Mouse (Mus musculus) liver, embryonic 13.5 days (tissue): ENCODE measurements around the gene Gm6588. TPM values are rescaled to one million over a fixed set of nuclear protein-coding genes. Genes with fewer than 3 reads are reported as not detected.
A peak's percentile ranks its signal among the peaks of the same experiment; 100 is the strongest.

Experiments
- ATAC-seq: fragments of 200-750 bp; cut with Nextera tagmentation; 2 replicates; pipeline ENCODE4 v1.8.0; 2017; ENCODE audit warnings: low read depth, mild to moderate bottlenecking, moderate number of reproducible peaks, moderate library complexity
- DNase-seq: peaks from one replicate; pipeline ENCODE4 v3.0.0; 2022
- H3K27ac ChIP-seq: fragments of 300-500 bp; sonication (generic); 2 replicates; pipeline ENCODE4 v1.5.1; 2015; ENCODE audit warnings: moderate library complexity, mild to moderate bottlenecking, inconsistent platforms
- H3K27me3 ChIP-seq: fragments of 300-500 bp; sonication (generic); 2 replicates; pipeline ENCODE4 v1.6.1; 2015; ENCODE audit warnings: mild to moderate bottlenecking, inconsistent platforms
- H3K36me3 ChIP-seq: fragments of 300-500 bp; sonication (generic); 2 replicates; pipeline ENCODE4 v1.6.1; 2015; ENCODE audit warnings: mild to moderate bottlenecking, inconsistent platforms
- H3K4me1 ChIP-seq: fragments of 300-500 bp; sonication (generic); replicated peaks from 2 replicates; pipeline ENCODE4 v1.6.1; 2015; ENCODE audit warnings: inconsistent platforms
- H3K4me2 ChIP-seq: fragments of 300-500 bp; sonication (generic); 2 replicates; pipeline ENCODE4 v1.6.1; 2015; ENCODE audit warnings: inconsistent platforms, mild to moderate bottlenecking, moderate library complexity
- H3K4me3 ChIP-seq: fragments of 300-500 bp; sonication (generic); replicated peaks from 2 replicates; pipeline ENCODE4 v1.5.1; 2015; ENCODE audit warnings: mild to moderate bottlenecking, inconsistent platforms
- H3K9ac ChIP-seq: fragments of 300-500 bp; sonication (generic); 2 replicates; pipeline ENCODE4 v1.6.1; 2015; ENCODE audit warnings: mild to moderate bottlenecking, inconsistent platforms
- H3K9me3 ChIP-seq: fragments of 300-500 bp; sonication (generic); replicated peaks from 2 replicates; pipeline ENCODE4 v1.6.1; 2016; ENCODE audit warnings: inconsistent platforms
- WGBS: fragments of 180-500 bp; shearing (Covaris S2); methylation state at CpG from one replicate; pipeline ENCODE4 v1.1.7; 2015; ENCODE audit not compliant: insufficient replicate concordance; 5-methylcytosine and 5-hydroxymethylcytosine counted together
- polyA plus RNA-seq: library from polyadenylated mRNA; unstranded; fragments of >200 nt; fragmentation: Nextera tagmentation; extraction: Ambion mirVana; gene quantifications from 2 replicates; pipeline ENCODE4 v1.2.1, GENCODE M21; 2015

Gm6588 gene
- polyA plus RNA-seq, 1 experiment from 2014 or later: not detected

DNA sequence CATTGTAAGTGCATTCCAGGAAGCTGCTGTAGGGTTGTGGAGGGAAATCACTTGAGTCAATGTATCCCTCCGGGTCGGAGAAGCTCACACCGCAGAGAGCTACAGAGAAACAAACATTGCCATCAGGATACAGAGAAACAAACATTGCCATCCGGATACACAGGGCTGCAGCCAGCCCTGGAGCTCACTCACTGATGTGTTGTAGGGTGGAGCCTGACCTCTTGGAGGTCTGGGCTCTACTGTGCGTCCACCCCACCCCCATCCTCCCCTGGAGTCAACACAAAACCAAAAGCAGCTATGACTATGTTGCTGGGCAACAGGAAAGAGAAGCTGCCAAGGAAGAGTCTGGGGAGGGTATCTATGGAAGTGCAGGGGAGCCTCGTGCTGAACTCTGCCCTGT is 24.2 kb downstream of the Gm6588 start:
- H3K4me1 ChIP-seq: 0 out of 2 replicates have a peak, but pooled peaks cover 5% of the 10 kb centered on the region
- no peak overlapping the region for H3K9ac ChIP-seq
- H3K27me3 ChIP-seq: no peaks in the 10 kb centered on the region
- no peak overlapping the region for H3K4me2 ChIP-seq
- H3K36me3 ChIP-seq: no peaks in the 10 kb centered on the region
- H3K4me3 ChIP-seq: no peak overlapping the region
- WGBS: 27% methylated on average over 6 of the region's 6 CpGs
- ATAC-seq (no peak), DNase-seq (no peak)
- H3K27ac ChIP-seq: no peak overlapping the region
- H3K9me3 ChIP-seq: no peaks in the 10 kb centered on the region

DNA sequence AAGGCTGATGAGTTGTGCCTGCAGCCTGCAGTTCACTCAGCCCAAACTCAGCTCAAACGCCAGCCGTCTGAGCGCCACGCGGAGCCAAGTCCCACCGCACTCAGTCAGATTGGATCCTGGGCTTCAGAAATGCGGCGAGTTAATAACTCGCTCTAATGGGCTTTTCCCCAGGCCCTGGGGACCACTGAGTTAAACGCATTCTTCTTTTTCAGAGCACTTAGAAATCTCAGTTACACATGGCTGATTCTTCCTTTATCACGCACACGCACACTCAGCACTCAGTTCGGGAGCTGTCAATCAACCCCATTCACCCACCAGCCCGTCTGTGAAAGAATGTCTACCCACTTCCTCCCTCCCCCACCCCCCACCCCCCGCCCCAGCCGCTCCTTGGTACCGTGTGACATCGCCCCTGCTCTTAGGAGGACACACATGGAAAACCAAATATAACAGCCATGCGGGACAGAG is 32.8 kb downstream of the Gm6588 start:
- WGBS: 29% methylated on average over 19 of the region's 19 CpGs
- ATAC-seq: no peak
- Histone ChIP-seq H3K27ac (no peak overlapping the region), H3K4me1 (peaks cover 8% of the 10 kb centered on the region), H3K4me3 (no peak overlapping the region), H3K9ac (no peak overlapping the region), H3K4me2 (no peak overlapping the region), H3K9me3 (no peaks in the 10 kb centered on the region), H3K27me3 (peaks cover 21% of the 10 kb centered on the region), H3K36me3 (no peaks in the 10 kb centered on the region)
- DNase-seq: no peak

DNA sequence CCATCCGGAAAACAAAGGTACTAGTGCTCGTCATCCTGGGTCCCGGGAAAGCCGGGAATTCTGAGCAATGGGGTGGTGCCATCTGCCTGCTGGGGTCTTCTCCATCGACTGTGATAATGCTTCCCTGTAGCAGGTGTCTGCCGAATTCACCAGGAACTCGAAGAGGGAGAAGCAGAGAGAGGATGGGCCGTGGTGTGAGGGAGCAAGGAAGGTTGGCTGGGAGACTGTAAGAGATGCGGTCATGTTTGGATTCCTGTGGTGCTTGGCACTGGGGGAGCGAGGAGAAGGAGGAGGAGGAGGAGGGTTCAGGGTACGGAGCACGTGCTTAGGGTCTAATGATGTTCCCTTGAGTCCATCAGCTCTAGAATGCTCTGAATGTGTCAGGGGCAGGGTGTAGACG is 33.3 kb downstream of the Gm6588 start:
- ATAC-seq (no peak), DNase-seq (no peak)
- H3K36me3 ChIP-seq: no peaks in the 10 kb centered on the region
- no peak overlapping the region for H3K27ac ChIP-seq
- no peaks in the 10 kb centered on the region for H3K9me3 ChIP-seq
- H3K9ac ChIP-seq: no peak overlapping the region
- no peak overlapping the region for H3K4me3 ChIP-seq
- H3K4me2 ChIP-seq: no peak overlapping the region
- peaks cover 13% of the 10 kb centered on the region for H3K4me1 ChIP-seq
- 50% methylated on average over 13 of the region's 13 CpGs for WGBS
- peaks cover 21% of the 10 kb centered on the region for H3K27me3 ChIP-seq

DNA sequence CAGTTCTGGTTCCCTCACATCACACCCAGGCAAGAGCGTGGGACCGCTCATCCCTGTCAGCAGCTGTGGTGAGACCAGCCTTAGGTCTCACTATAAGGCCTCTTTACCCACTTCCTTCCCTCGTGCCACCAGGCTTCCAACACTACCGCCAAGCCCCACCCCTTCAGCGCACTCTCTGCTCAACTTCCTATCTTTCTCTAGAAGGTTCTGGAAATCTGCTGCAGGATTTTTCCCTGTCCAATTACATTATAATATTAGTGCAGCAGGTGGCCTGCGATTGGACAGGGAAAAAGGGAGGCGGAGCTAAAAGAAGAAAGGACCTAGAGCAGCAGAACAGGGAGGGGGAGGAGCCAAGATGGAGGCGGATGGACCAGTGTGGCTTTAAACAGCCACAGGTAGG is 33.8 kb downstream of the Gm6588 start:
- Histone ChIP-seq H3K27ac (no peak overlapping the region), H3K9me3 (no peaks in the 10 kb centered on the region), H3K4me1 (peaks cover 17% of the 10 kb centered on the region), H3K4me2 (no peak overlapping the region), H3K36me3 (no peaks in the 10 kb centered on the region), H3K27me3 (peaks cover 21% of the 10 kb centered on the region), H3K4me3 (no peak overlapping the region), H3K9ac (no peak overlapping the region)
- WGBS: 40% methylated on average over 8 of the region's 8 CpGs
- ATAC-seq: no peak
- no peak for DNase-seq

DNA sequence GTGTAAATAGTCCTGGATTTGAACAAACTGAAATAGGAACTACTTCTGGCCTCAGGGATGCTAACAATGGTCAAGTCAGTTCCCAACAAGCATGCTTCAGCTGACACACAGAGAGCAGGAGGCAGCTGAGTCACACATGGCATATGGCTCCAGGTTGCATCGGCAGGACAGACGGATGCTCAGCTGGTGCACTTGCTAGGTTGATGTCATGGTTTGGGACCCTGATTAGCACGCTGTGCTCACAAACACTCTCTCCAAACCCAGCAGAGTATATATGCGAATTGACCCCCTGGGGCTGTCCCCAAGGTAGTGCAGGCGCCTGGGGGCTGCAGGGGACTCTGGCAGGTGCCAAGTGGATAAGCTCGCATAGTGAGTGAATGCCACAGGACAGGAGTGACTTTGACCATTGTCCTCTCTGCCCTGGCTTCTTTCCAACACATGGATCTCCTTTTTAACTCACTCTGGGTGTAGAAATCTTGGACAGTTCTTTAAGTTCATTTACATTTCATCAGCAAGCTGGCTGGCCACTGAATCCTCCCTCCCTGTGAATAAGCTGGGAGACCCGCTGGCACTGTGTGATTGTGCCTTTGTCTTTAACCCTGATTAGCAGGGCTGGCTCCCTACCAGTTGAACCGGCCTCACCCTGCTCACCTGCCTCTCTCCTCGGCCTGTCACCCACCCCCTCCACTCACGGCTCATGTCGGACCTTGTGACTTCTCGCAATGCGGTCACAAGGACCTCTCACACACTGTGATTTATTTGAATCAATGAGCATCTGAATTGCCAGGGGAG is 35.9 kb downstream of the Gm6588 start:
- no peak overlapping the region for H3K4me2 ChIP-seq
- peaks cover 27% of the 10 kb centered on the region for H3K4me1 ChIP-seq
- H3K36me3 ChIP-seq: no peaks in the 10 kb centered on the region
- H3K27me3 ChIP-seq: peaks cover 21% of the 10 kb centered on the region
- no peaks in the 10 kb centered on the region for H3K9me3 ChIP-seq
- ATAC-seq: no peak
- DNase-seq: no peak
- H3K9ac ChIP-seq: no peak overlapping the region
- 35% methylated on average over 13 of the region's 13 CpGs for WGBS
- no peak overlapping the region for H3K4me3 ChIP-seq
- no peak overlapping the region for H3K27ac ChIP-seq

DNA sequence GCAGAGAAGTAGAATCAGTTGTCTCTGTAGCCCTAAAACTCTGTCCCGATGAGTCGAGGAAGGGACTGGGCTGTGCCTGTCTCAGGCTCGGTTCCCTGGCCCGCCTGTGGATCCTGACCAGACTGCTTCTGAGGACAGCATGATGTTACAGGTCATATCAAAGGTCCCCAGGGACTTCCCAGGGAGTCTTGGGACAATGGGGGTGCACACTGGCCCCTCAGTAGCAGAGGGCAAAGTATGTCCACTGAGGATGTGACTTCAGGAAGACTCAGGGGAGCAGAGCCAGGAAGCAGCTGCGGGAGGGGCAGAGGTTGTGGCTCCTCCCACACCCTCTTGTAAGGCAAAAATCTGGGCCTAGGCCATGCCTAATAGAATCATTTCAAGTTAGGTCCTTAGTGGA is 37.2 kb downstream of the Gm6588 start:
- Histone ChIP-seq H3K4me1 (peaks cover 27% of the 10 kb centered on the region), H3K9ac (no peak overlapping the region), H3K4me3 (no peak overlapping the region), H3K27ac (no peak overlapping the region), H3K4me2 (no peak overlapping the region), H3K36me3 (no peaks in the 10 kb centered on the region), H3K9me3 (no peaks in the 10 kb centered on the region), H3K27me3 (peaks cover 21% of the 10 kb centered on the region)
- ATAC-seq: no peak
- 38% methylated on average over 5 of the region's 5 CpGs for WGBS
- no peak for DNase-seq

DNA sequence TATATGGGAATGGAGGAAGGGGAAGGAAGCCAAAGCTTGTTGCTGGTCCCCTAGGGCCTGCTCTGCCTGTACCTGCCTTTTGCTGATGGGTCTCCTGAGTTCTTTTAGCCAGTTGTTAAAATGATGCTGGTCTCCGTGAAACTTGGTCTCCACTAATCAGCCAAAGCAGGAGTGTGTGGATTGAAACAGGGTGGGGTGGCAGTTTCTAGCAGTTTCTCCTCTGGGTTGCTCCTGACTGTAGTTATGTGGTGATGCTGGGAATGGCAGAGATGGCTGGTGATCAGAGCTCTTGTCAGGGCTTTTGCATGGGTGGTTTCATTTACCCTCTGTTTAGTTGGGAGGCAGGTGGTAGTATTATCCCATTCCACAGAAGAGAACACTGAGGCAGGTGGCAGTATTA is 38.3 kb downstream of the Gm6588 start:
- DNase-seq (no peak), ATAC-seq (peak; percentile 46)
- no peaks in the 10 kb centered on the region for H3K9me3 ChIP-seq
- WGBS: 48% methylated on average over 1 of the region's 1 CpGs
- H3K27ac ChIP-seq: peak overlapping the region; percentile 70
- no peak overlapping the region; the same call in 1 of the 2 replicates for H3K9ac ChIP-seq
- no peaks in the 10 kb centered on the region for H3K36me3 ChIP-seq
- H3K4me3 ChIP-seq: no peak overlapping the region
- H3K4me1 ChIP-seq: peaks cover 27% of the 10 kb centered on the region
- peaks cover 18% of the 10 kb centered on the region for H3K27me3 ChIP-seq
- peak overlapping the region; percentile 17; the same call in 1 of the 2 replicates for H3K4me2 ChIP-seq

DNA sequence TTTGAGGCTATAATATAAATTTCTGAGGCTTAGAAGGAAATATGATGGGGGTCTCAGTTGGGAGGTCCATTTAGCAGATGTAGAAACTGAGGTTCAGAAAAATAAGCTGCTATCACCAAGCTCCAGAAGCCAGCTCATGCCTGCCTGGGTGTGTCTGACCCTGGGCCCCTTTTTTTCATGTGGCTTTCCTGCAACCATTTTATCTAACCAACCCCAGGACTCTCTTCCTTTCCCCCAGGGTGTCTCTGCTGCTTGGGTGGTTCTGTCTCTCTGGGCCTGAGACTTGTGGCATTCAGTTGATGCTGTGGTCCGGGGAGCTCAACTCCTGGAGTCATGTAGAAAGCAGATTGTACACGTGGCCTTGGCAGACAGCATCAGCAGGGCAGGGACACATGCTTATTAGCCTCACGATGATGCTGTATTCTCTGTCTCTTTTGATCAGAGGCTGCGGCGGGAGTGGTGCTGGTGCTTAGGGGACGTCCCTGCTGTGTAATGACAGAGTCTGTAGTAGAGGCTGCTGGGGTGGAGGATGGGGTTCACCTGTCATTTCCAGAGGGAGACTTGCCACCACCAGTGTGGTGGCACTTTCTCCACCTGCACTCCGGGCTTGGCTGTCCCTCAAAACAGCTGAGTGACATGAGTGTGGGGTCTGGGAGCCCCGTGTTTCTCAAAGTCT is 39.0 kb downstream of the Gm6588 start:
- Histone ChIP-seq H3K27ac (peak overlapping the region; percentile 83), H3K4me2 (peak overlapping the region; percentile 32; the same call in 1 of the 2 replicates), H3K36me3 (no peaks in the 10 kb centered on the region), H3K4me3 (no peak overlapping the region), H3K9me3 (no peaks in the 10 kb centered on the region), H3K27me3 (peaks cover 18% of the 10 kb centered on the region), H3K4me1 (peaks cover 27% of the 10 kb centered on the region), H3K9ac (0 out of 2 replicates have a peak overlapping the region, but pooled peaks have one; percentile 26)
- DNase-seq (peak; percentile 27), ATAC-seq (peak; percentile 92)
- 45% methylated on average over 8 of the region's 8 CpGs for WGBS

DNA sequence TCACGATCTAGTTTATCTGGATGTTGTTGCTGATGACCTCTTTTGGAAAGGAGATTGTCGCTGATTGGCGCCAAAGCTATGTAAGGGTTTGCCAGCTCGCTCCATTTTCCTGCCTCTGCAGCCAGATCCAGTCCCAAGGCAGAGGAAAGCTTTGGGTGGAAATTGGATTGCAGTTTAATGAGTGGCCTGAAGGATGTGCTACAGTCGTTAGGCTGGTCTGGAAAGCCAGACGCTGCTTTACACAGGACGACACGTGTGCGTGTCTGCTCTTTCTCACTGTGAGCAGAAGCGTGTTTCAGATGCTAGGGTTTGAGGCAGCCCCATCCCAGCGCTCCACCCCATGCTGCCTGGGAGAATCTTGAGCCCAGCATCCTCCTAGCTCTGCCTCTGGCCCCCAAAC is 42.3 kb downstream of the Gm6588 start:
- ATAC-seq (no peak), DNase-seq (no peak)
- no peak overlapping the region for H3K4me2 ChIP-seq
- H3K27ac ChIP-seq: no peak overlapping the region
- 49% methylated on average over 11 of the region's 11 CpGs for WGBS
- no peaks in the 10 kb centered on the region for H3K9me3 ChIP-seq
- peaks cover 1% of the 10 kb centered on the region; the same call in 1 of the 2 replicates for H3K27me3 ChIP-seq
- H3K4me3 ChIP-seq: no peak overlapping the region
- H3K4me1 ChIP-seq: peaks cover 25% of the 10 kb centered on the region
- no peaks in the 10 kb centered on the region for H3K36me3 ChIP-seq
- H3K9ac ChIP-seq: no peak overlapping the region

DNA sequence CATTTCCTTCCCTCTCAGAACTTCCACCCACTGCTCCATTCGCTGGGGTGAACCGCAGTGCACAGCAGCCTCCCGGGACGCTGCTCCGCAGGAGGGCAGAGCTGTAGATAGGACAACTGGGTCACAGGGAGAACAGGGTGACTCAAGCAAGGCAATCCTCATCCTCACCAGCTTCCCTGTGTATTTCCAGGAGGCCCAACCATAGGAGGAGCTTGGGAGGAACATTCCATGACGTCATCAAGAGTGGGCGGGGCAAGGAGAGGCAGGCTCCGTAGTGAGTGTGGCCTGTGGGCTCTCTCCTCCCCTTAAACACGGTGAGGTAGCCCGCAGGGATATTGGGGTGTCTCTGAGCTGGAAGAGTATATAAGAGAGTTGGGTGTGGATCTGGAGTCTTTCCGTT is 44.3 kb downstream of the Gm6588 start:
- Histone ChIP-seq H3K4me1 (peaks cover 9% of the 10 kb centered on the region), H3K27ac (no peak overlapping the region), H3K9me3 (no peaks in the 10 kb centered on the region), H3K36me3 (no peaks in the 10 kb centered on the region), H3K27me3 (no peaks in the 10 kb centered on the region), H3K4me3 (no peak overlapping the region), H3K9ac (no peak overlapping the region), H3K4me2 (no peak overlapping the region)
- DNase-seq: peak; percentile 6
- 34% methylated on average over 11 of the region's 11 CpGs for WGBS
- no peak for ATAC-seq

DNA sequence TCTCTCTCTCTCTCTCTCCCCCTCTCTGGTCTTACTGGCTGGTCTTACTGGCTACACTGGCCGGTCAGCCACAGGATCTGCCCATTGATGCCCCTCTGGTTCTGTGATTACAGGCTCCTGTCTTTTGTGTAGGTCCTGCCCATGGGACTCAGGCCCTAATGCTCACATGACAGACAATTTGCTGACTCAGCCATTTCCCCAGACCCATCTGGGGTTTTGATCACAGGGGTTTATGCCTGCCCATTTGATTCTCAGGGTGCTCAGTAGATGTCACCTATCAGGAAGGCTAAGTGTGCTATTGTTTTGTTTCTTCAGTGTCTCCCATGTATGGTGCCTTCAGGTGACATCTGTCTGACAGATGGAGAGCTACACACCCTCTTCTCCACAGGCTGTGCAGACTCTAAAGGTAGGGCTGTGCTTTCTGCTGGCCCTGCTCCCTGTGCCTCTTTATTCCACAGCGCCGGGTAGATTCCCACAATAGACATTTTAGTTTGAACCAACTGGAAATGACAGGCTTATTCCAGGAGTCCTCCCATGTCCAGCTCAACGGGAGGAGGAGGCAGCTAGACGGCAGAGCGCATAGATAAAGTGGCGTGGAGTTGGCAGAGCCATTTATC is 47.6 kb downstream of the Gm6588 start:
- no peaks in the 10 kb centered on the region for H3K9me3 ChIP-seq
- no peaks in the 10 kb centered on the region for H3K27me3 ChIP-seq
- no peak overlapping the region for H3K4me2 ChIP-seq
- peaks cover 12% of the 10 kb centered on the region; the same call in 1 of the 2 replicates for H3K4me1 ChIP-seq
- ATAC-seq (no peak), DNase-seq (no peak)
- WGBS: 66% methylated on average over 7 of the region's 7 CpGs
- H3K36me3 ChIP-seq: no peaks in the 10 kb centered on the region
- H3K9ac ChIP-seq: no peak overlapping the region
- no peak overlapping the region for H3K27ac ChIP-seq
- no peak overlapping the region for H3K4me3 ChIP-seq
